Mouse (Mus musculus): ENCODE measurements around the gene Prss33. TPM values are rescaled to one million over a fixed set of nuclear protein-coding genes. Genes with fewer than 3 reads are reported as not detected.

Prss33 gene
- total RNA-seq (2023), result not detected

DNA sequence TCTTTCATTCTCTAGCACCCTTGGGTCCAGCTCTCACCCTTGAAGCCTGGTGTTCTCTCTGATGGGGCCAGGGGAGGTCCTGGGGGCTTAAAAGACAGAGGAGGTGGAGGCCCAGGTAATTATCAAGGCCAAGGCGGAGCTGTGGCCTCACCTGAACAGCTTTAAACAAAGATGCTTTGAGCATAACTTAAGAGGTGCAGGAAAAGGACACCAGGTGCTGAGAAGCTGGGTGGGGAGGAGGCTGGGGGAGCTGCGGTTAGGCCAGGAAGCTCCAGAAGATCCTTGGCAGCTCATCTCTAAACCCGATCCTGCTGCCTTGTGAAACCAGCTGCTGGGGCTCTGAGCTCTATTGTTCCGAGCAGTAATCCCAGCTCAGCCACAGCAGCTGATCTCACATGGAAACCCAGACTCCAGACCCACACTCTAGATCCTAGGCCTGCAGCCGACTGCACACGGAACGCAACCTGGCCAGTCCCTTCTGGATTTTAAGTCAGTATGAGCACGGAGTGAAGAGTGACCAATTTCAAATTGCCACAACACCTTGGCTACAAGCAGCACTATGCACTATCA is at the start of gene Prss33:
Prss33 (minus strand) TSS at position 51 of the 570 bp plus-strand sequence.

DNA sequence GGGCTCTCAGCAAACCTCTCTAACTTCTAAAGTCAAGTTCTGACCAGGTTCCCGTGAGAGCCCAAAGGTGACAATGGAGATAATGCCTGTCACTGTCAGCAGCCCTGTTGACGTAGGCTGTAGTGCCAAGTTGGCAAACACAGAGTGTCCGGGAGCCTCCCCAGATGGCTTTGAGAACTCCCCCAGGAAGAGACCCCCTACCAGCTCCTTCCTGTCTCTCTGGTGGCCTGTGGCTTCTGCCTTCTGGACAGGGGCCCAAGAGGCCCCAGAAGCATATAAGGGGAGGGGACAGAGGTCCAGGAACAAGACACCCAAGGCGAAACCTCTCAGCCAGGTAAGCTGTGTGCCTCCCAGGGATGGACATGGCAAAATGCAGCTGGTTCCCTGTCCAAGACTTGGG is 44.7 kb upstream of the Prss33 start, which contains the start of the genes Dcpp1 and Dcpp2:
Dcpp1 (plus strand) TSS at position 301 of the 400 bp plus-strand sequence.
Dcpp2 (plus strand) TSS at position 305 of the 400 bp plus-strand sequence.

DNA sequence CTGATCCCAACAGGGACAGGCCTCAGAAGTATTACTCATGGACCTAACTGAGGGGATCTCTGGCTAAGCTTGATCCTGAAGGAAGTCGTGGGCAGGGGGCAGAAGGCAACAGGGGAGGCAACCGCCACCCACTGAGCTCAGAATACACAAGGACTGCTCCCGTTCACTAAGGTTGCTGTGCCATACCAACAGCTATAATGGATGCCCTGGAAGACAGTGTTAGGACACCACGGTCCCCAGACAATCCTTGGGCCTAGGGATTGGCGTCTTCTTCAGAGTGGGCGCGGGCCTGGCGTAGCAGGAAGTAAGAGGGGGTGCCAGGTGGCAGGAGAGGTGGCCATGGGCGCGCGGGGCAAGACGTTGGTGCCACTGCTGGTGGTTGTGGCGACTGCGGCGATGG is 31.9 kb upstream of the Prss33 start, which contains the start of gene Prss21:
Prss21 (plus strand) TSS at position 301 of the 400 bp plus-strand sequence.

DNA sequence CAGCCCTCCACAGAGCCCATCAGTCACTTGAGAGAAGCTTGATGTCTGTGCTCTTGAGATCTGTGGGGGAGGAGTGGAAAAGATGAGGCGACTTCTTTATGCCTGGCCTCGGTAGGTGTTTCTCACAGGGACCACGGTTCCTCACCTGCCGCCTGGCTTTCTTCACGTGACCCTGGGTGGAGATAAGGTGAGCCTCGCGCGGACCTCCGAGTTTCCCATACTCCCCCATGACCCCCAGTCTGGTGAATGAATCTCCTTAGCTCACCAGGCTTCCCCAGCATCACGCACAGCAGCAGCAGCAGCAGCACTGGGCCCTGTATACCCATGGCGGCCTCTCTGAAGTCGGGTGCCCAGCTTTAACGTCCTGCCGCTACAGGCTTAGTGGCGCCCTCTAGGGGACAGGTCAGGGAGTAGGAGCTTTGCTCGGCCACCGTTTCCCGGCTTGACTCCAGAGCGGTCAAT is 8.0 kb upstream of the Prss33 start, which contains the start of the genes Prss32 and Prss41:
Prss32 (plus strand) TSS at position 44 of the 462 bp plus-strand sequence.
Prss41 (minus strand) TSS at position 361 of the 462 bp plus-strand sequence.

DNA sequence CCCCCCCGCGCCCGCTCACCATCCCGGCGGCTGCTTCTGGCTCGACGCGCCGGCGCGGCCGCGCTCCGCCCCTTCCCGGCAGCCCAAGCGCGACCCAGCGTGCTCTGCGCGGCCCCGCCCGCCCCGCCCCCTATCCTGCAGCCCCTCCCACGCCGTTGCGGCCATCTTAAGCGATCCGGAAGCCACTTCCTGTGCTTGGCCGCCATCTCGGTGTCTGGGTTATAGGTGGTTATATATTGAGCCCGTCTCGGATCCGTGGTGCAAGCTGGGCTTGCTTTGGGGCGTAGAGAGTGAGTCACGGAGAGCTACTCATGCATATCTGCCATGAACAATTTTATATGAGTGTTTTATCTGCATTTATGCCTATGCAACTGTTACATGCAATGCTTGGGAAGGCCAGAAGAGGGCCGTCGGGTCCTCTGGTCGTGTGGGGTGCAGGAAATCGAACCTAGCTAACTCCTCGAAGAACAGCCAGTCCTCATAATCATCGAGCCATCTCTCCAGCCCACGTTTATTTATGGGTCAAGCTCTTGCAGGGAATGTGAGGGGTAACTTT is 6.7 kb downstream of the Prss33 start, which contains the start of gene Elob:
Elob (minus strand) TSS at position 73 of the 556 bp plus-strand sequence.

DNA sequence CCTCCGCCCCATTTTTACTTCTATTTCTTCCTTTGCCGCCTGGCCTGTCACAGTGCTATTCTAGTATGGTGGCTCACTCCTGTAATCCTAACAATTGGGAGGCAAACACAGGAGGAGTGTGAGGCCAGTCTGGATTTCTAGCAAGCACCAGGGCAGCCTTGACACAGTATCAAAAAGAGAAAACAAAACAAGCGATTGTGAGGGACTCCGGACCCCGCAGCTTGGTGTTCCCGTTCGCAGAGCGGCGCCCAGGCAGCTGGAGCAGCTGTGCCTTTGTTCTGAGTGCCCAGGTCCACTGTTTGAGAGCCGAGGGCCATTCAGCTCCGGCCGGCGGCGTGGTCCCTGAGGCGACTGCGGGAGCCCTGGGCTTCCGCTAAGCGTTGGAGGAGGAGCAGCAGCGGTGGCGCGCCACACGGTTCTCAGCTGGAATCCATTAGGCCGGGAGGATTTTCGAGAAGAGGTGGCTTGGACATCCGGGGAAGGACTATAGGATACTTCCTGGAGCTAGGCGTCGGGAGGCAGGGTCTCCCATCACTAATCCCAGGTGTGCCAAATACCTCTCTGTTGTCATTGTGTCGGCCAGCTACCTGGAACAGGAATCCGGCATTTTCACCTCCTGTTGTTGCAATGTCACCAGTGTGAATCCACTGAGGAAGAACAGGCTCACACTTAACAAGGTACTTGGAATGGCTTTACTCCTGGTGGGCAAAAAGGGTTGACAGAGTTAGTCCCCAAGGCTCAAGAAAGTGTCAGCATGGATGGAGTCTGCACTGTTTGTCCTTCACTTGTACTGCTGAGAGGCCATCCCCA is 45.4 kb downstream of the Prss33 start, which contains the start of gene Srrm2:
Srrm2 (plus strand) TSS at position 264 of the 810 bp plus-strand sequence.

DNA sequence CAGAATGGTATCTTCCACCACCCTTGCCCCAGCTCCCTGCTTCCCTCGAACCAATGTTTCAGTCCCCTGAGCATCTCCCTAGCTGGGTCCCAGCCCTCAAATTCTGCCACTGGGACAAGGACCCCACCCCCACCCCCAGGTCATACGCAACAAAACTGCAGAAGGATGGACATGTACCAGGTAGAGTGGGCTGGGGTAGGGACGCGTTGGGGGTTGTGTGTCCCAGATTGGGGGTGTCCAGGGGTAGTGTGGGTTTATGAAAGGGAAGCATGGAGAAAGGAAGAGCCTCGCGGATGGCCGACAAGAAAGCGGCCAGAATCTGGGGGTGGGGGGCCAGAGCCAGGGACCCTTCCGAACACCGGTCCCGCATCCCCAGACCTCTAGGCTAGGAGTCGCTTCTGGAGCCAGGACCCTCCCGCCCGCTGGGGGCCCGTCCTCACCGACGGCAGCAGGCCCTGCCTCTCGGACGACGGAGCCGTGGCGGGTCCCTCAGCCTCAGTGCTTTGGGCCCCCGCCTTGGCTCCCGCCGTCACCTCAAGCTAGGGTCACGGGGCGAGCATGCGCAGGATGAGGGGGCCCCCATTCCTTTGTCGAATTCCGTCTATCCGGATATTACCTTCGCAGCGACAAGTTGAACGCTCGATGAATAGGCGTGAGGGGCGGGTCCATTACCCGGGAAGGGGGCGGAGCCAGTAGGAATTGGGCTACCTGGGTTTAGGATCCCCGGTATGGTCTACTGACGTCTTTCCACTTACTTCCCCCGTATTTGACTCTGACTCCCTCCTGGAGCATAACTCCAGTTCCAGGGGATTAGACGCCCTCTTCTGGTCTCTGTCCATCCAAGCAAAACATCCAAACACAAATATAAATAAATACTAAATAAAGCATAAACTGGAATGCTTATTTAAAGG is 50.0 kb downstream of the Prss33 start, which contains the start of gene Flywch2:
Flywch2 (minus strand) TSS at position 521 of the 911 bp plus-strand sequence.

Other genes starting within 250 kb of the Prss33 start
- gene Zfp13, start 236.6 kb downstream of the Prss33 start, total RNA-seq (2023), result under 1 TPM in 1 of 2 experiments, not detected in 1; 0.16 TPM
- under 1 TPM in 1 of 2 experiments, not detected in 1; 0.20 TPM for gene Zscan10, start 235.2 kb downstream of the Prss33 start, total RNA-seq (2023)
- gene Mmp25, start 190.8 kb downstream of the Prss33 start, total RNA-seq (2023), result 100 to 1,000 TPM; 161 to 190 TPM
- gene Bicdl2, start 175.6 kb downstream of the Prss33 start, total RNA-seq (2023), result 1 to 10 TPM; 2.6 to 2.8 TPM
- 10 to 100 TPM; 48.9 to 58.6 TPM for gene Hcfc1r1, start 162.5 kb downstream of the Prss33 start, total RNA-seq (2023)
- gene Thoc6, start 162.2 kb downstream of the Prss33 start, total RNA-seq (2023), result 10 to 100 TPM; 17.9 to 22.9 TPM
- gene Tnfrsf12a, start 158.6 kb downstream of the Prss33 start, total RNA-seq (2023), result 1 to 10 TPM; 4.0 to 4.9 TPM
- not detected for gene Cldn6, start 156.8 kb downstream of the Prss33 start, total RNA-seq (2023)
- not detected for gene Cldn9, start 152.0 kb downstream of the Prss33 start, total RNA-seq (2023)
- gene 1520401A03Rik, start 113.3 kb downstream of the Prss33 start, total RNA-seq (2023), result not detected
- 10 to 100 TPM; 39.0 to 46.1 TPM for gene Pkmyt1, start 109.7 kb downstream of the Prss33 start, total RNA-seq (2023)
- gene Paqr4, start 95.2 kb downstream of the Prss33 start, total RNA-seq (2023), result 1 to 10 TPM; 2.8 to 4.6 TPM
- gene Kremen2, start 90.2 kb downstream of the Prss33 start, total RNA-seq (2023), result not detected
- 1 to 10 TPM; 6.5 to 7.1 TPM for gene Flywch1, start 64.5 kb downstream of the Prss33 start, total RNA-seq (2023)
- not detected for gene Flywch2, start 50.0 kb downstream of the Prss33 start, total RNA-seq (2023)
- gene Srrm2, start 45.5 kb downstream of the Prss33 start, total RNA-seq (2023), result 100 to 1,000 TPM; 541 to 597 TPM
- 100 to 1,000 TPM; 152 to 189 TPM for gene Elob, start 6.9 kb downstream of the Prss33 start, total RNA-seq (2023)
- not detected for gene Prss32, start 7.8 kb upstream of the Prss33 start, total RNA-seq (2023)
- gene Prss41, start 8.1 kb upstream of the Prss33 start, total RNA-seq (2023), result not detected
- gene Prss21, start 32.0 kb upstream of the Prss33 start, total RNA-seq (2023), result not detected
- gene Dcpp1, start 44.8 kb upstream of the Prss33 start, total RNA-seq (2023), result not detected
- not detected for gene Dcpp2, start 44.8 kb upstream of the Prss33 start, total RNA-seq (2023)
- gene Dcpp3, start 81.4 kb upstream of the Prss33 start, total RNA-seq (2023), result not detected
- gene Sbp, start 105.6 kb upstream of the Prss33 start, total RNA-seq (2023), result not detected
- not detected for gene Sbpl, start 119.2 kb upstream of the Prss33 start, total RNA-seq (2023)
- not detected for gene Prss30, start 144.5 kb upstream of the Prss33 start, total RNA-seq (2023)
- gene Prss22, start 162.0 kb upstream of the Prss33 start, total RNA-seq (2023), result under 1 TPM in 1 of 2 experiments, not detected in 1; 0.36 TPM
- gene Prss27, start 202.1 kb upstream of the Prss33 start, total RNA-seq (2023), result not detected
- 10 to 100 TPM; 10.3 to 13.5 TPM for gene Kctd5, start 237.4 kb upstream of the Prss33 start, total RNA-seq (2023)

Measured in neutrophil, adult 59 days (primary cell).